ENCODE assay signal across 7 mouse cellular contexts in genomic region chr5:33782345-33782998, GRCm38 (mm10). TPM values are rescaled to one million over a fixed set of nuclear protein-coding genes. Genes with fewer than 3 reads are reported as not detected.
DNase-seq lines count a peak whose midpoint lies in the region; ATAC-seq lines count a peak whose summit lies in the region.

Gene Letm1, minus strand, starts transcription at chr5:33782817.

- WGBS in intestine, embryonic 16.5 days: under 1% methylated on average over 63 of the region's 65 CpGs
- WGBS in midbrain, embryonic 11.5 days: under 1% methylated on average over 65 of the region's 65 CpGs

- no peaks in the 10 kb centered on the region for H3K36me3 ChIP-seq in intestine, embryonic 16.5 days (ENCODE audit: control insufficient read depth, insufficient read depth, low read length)
- peaks cover 1% of the 10 kb centered on the region; the same call in 1 of the 2 replicates for H3K36me3 ChIP-seq in midbrain, embryonic 11.5 days (ENCODE audit: control insufficient read depth, insufficient read depth, low read length)

- intact Hi-C loops in left cerebral cortex, postnatal 36 days (cut with DNase I): loop anchor here (1.0 kb wide), 1 partner anchor 38 kb away; the partner anchor contains the start of gene Nsd2

- peak within 1 kb of the TSS; percentile 58; the same call in 1 of the 2 replicates for H3K27ac ChIP-seq in intestine, embryonic 16.5 days (ENCODE audit: low read length)
- H3K27ac ChIP-seq in midbrain, embryonic 11.5 days (ENCODE audit: low read depth, low read length): peak within 1 kb of the TSS; percentile 80

- H3K4me2 ChIP-seq in intestine, embryonic 16.5 days (ENCODE audit: low read depth, low read length): peak within 1 kb of the TSS; percentile 62
- peak within 1 kb of the TSS; percentile 86 for H3K4me2 ChIP-seq in midbrain, embryonic 11.5 days

- no peaks in the 10 kb centered on the region for H3K27me3 ChIP-seq in intestine, embryonic 16.5 days (replicated peaks; ENCODE audit: control insufficient read depth, insufficient read depth, low read length)
- no peaks in the 10 kb centered on the region for H3K27me3 ChIP-seq in midbrain, embryonic 11.5 days (ENCODE audit: control insufficient read depth, insufficient read depth, low read length)

- H3K4me3 ChIP-seq in intestine, embryonic 16.5 days (ENCODE audit: low read length): peak within 1 kb of the TSS; percentile 99
- H3K4me3 ChIP-seq in midbrain, embryonic 11.5 days (ENCODE audit: low read depth, low read length): peak within 1 kb of the TSS; percentile 89

- H3K9me3 ChIP-seq in intestine, embryonic 16.5 days (ENCODE audit: control insufficient read depth, low read length): no peaks in the 10 kb centered on the region
- H3K9me3 ChIP-seq in midbrain, embryonic 11.5 days (ENCODE audit: control insufficient read depth, low read length): no peaks in the 10 kb centered on the region

- DNase-seq in adrenal gland, adult 8-10 months: peak; percentile 95
- peak; percentile 93 for DNase-seq in embryo, embryonic 9.5 days (ENCODE audit: extremely low spot score)
- peak; percentile 85 to 92 for DNase-seq in gastrocnemius, postnatal 4 days (ENCODE audit: low spot score in 2 of 2)
- peak; percentile 96 to 98 for DNase-seq in left cerebral cortex, postnatal 36 days (ENCODE audit: low spot score in 2 of 2)
- DNase-seq in midbrain, embryonic 11.5 days (ENCODE audit: low spot score, missing footprints): peak; percentile 98
- peak; percentile 92 for DNase-seq in skeletal muscle tissue, adult 2 months (ENCODE audit: low read depth, low spot score)

- ATAC-seq in intestine, embryonic 16.5 days: peak; percentile 100
- peak; percentile 100 for ATAC-seq in midbrain, embryonic 11.5 days (ENCODE audit: low FRiP score)

- peak within 1 kb of the TSS; percentile 90 for H3K9ac ChIP-seq in intestine, embryonic 16.5 days (ENCODE audit: low read depth, low read length)
- peak within 1 kb of the TSS; percentile 89 for H3K9ac ChIP-seq in midbrain, embryonic 11.5 days (ENCODE audit: low read length)

- H3K4me1 ChIP-seq in intestine, embryonic 16.5 days (ENCODE audit: control insufficient read depth, insufficient read depth, low read length): peaks cover 12% of the 10 kb centered on the region; the same call in 1 of the 2 replicates
- peaks cover 11% of the 10 kb centered on the region for H3K4me1 ChIP-seq in midbrain, embryonic 11.5 days (ENCODE audit: control insufficient read depth, insufficient read depth, low read length)

RNA-seq across cellular contexts. Expression of gene Letm1, which starts in this region (rescaled TPM):
- 100 to 1,000 TPM in 2 of 4 experiments, 10 to 100 TPM in 2; 96.8 to 124 (median 103) TPM for total RNA-seq in adrenal gland, adult 8-10 months (2022)
- total RNA-seq in gastrocnemius, postnatal 4 days (2021): 10 to 100 TPM; 43.7 to 51.3 TPM
- polyA plus RNA-seq in intestine, embryonic 16.5 days (2015; fragmentation: Nextera tagmentation; extraction: Ambion mirVana): 37.5 and 38.3 TPM in 2 replicates
- 100 to 1,000 TPM; 108 to 113 TPM for total RNA-seq in left cerebral cortex, postnatal 36 days (2021)
- polyA plus RNA-seq in midbrain, embryonic 11.5 days (2014; fragmentation: Nextera tagmentation; extraction: Ambion mirVana): 38.0 and 49.3 TPM in 2 replicates

Comparison
In these comparisons a context has a peak if more than half of its experiments do, and no peak if none do; other contexts are left out.
1. Peak in every context shown above with its lines: DNase-seq, ATAC-seq, H3K4me3 ChIP-seq and H3K27ac ChIP-seq.